Mouse (Mus musculus): ENCODE measurements at regions not wholly inside any gene's neighbourhood (a gene's known extent, or its start where the extent isn't known, plus 50 kb on each side); places are given as distances from the start of the nearest gene placed in this dataset.

DNA sequence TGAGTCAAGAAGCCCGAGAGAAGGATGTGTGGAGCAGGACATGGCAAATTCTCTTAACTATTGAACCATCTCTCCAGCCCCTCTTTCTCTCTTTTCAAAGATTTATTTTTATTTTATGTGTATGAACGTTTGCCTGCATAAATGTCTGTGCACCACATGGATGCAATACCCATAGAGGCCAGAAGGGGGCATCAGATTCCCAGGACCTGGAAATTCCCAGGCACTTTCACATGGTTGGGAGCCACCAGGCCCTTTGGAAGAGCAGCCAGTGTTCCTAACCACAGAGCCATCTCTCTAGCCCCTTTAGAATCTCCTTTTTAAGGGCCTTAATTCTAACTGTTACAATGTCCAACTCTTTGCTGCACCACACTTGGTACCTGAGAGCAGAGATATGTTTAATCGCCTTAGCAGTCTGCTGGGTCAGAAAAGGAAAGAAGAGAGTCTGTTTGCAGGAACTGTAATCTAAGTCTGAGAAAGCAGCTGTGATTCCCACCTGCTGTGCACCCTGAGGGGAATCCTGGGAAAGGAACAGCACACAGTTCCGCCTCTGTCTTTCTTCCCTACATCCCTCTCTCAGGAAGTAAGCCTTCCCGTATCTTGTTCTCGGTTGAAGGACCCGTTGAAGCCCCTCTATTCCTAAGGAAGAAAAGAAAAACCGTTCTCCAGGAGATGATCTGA, 186.8 kb downstream of the Katnal1 start:
- DNase-seq (ENCODE audit: low read depth in 2 of 2, low spot score in 2 of 2): no peak

- DNase-seq (ENCODE audit: low read depth in 2 of 2, low spot score in 2 of 2): no peak
These were observed 187.7 kb downstream of the Katnal1 start for GRCm38 (mm10) chr5:148741267-148742004.

GRCm38 (mm10) chr5:148740366-148741266, 188.0 kb upstream of the Ubl3 start:
- DNase-seq (ENCODE audit: low read depth in 2 of 2, low spot score in 2 of 2): no peak

DNA sequence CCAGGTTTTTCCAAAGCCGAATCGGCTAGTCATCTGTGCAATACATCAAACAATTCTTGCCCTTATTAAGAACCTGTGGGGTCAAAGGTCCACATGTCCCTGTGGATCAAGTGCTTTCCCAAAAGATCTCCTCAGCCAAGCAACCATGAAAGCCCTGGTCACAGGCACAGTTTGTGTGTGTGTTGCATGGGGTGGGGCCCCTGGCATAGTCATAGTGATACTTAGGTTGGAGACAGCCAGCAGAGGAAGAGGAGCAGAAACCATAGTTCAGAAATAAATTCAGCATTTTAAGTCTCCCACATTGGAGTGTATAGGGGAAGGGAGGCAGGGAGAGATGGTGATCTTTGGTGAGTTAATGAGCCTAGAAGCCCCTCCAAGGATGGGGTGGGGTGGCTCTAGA, 187.1 kb upstream of the Ubl3 start:
- no peak for DNase-seq (ENCODE audit: low read depth in 2 of 2, low spot score in 2 of 2)

- no peak for DNase-seq (ENCODE audit: low read depth in 2 of 2, low spot score in 2 of 2)
These were observed 186.6 kb upstream of the Ubl3 start for GRCm38 (mm10) chr5:148739141-148739540.

- DNase-seq (ENCODE audit: low read depth in 2 of 2, low spot score in 2 of 2): no peak
These were observed 177.0 kb upstream of the Ubl3 start for GRCm38 (mm10) chr5:148729541-148729940.

- DNase-seq (ENCODE audit: low read depth in 2 of 2, low spot score in 2 of 2): no peak
These were observed 175.9 kb upstream of the Ubl3 start for GRCm38 (mm10) chr5:148728492-148728891.

DNA sequence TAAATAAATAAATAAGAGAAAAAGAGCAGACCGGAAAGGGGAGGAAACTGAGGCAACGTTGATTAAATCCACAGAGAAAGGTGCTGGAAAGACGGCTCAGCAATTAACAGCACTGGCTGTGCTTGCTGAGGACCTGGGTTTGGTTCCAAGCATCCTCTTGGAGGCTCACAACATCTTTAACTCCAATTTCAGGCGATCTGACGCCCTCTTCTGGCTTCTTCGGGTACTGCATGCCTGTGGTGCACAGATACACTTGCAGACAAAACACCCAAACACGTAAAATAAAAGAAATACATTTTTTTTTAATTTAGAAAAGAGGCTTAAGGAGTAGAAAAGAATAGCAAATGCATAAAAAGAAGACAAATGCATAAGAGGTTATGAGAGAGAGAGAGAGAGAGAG, 173.9 kb upstream of the Ubl3 start:
- DNase-seq (ENCODE audit: low read depth in 2 of 2, low spot score in 2 of 2): no peak

GRCm38 (mm10) chr5:148724470-148724869, 171.9 kb upstream of the Ubl3 start:
- DNase-seq (ENCODE audit: low read depth in 2 of 2, low spot score in 2 of 2): no peak

DNA sequence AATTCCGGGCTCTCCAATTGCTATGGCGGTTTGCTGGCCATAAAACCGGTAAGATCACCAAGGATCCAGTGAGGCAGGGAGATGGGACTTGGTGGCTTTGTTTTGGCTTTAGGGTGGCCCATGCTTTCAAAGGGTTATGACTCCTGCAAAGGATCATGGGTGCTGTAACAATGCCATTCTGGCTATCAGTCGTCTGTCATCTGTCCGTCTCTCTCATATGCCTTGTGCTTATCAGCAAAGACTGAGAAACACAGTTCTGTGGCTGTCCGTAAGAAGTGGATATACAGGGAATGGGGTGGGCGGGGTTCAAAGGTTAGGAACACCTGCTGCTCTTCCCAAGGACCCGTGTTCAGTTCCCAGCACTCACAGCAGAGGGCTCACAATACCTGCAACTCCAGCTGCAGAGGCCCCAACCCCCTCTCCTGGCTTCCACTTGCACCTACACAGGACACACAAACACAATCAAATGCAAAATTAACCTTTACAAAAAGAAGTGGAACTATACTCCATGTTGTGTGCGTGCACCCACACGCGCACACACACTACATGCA, 171.2 kb upstream of the Ubl3 start:
- no peak for DNase-seq (ENCODE audit: low read depth in 2 of 2, low spot score in 2 of 2)

- no peak for DNase-seq (ENCODE audit: low read depth in 2 of 2, low spot score in 2 of 2)
These were observed 168.0 kb upstream of the Ubl3 start for GRCm38 (mm10) chr5:148720604-148721003.

GRCm38 (mm10) chr5:148716633-148717032, 164.0 kb upstream of the Ubl3 start:
- no peak for DNase-seq (ENCODE audit: low read depth in 2 of 2, low spot score in 2 of 2)

DNA sequence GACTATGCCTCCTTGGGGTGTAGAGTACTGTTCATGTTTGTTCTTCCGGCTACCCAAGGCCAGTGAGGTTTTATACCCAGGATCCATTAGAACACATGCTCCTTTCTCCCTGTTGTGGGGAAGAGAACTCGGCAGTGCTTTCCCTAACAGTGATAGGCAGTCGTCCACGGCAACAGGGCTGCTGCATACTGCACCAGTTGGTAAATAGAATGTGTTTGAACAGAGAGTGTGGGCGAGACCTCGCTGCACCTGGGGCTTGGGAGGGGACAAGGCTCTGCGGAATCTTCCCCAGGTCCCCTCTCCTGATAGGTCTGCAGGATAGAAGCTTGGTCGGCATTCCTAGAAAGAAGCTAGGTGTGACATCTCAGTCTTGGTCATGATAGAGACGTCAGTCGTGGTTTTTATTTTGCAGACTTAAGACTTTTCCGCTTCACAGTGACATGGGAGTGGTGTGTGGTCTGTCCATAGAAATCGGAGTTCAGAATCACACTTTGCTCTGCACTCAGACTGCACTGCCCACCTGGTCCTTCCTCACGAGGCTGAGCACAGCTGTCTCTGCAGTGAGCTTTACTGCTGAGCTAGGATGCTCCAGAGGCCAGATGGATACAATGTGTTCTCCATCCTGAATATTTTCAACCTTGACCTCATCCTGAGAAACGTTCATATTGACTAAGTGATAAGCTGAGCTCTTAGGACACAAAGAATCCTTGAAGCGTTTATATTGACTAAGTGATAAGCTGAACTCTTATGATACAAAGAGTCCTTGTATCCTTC, 162.8 kb upstream of the Ubl3 start:
- DNase-seq (ENCODE audit: low read depth in 2 of 2, low spot score in 2 of 2): no peak

GRCm38 (mm10) chr5:148714807-148715206, 162.2 kb upstream of the Ubl3 start:
- no peak for DNase-seq (ENCODE audit: low read depth in 2 of 2, low spot score in 2 of 2)

- DNase-seq (ENCODE audit: low read depth in 2 of 2, low spot score in 2 of 2): no peak
These were observed 161.2 kb upstream of the Ubl3 start for GRCm38 (mm10) chr5:148713796-148714195.

GRCm38 (mm10) chr5:148713039-148713438, 160.4 kb upstream of the Ubl3 start:
- DNase-seq (ENCODE audit: low read depth in 2 of 2, low spot score in 2 of 2): no peak

DNA sequence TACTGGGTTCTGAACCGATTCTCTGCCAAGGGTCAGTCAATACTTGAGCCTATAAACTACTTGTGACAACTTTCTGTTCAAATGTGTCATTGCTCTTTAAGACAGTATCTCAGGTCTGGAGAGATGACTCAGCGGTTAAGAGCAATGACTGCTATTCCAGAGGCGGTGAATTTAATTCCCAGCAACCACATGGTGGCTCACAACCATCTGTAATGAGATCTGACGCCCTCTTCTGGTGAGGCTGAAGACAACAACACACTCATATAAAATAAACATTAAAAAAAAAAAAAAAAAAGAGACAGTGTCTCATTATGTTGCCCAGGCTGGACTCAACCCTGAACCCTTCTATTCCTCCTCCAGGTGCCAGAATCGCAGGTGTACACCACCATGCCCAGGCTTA, 159.0 kb upstream of the Ubl3 start:
- DNase-seq (ENCODE audit: low read depth in 2 of 2, low spot score in 2 of 2): no peak

GRCm38 (mm10) chr5:148709111-148709771, 156.7 kb upstream of the Ubl3 start:
- peak; percentile 11 to 25 for DNase-seq (ENCODE audit: low read depth in 2 of 2, low spot score in 2 of 2)

- DNase-seq (ENCODE audit: low read depth in 2 of 2, low spot score in 2 of 2): no peak
These were observed 155.6 kb upstream of the Ubl3 start for GRCm38 (mm10) chr5:148708014-148708741.

GRCm38 (mm10) chr5:148707335-148707734, 154.7 kb upstream of the Ubl3 start:
- no peak for DNase-seq (ENCODE audit: low read depth in 2 of 2, low spot score in 2 of 2)
